Mouse (Mus musculus) olfactory bulb, adult 2 months (tissue): ENCODE measurements around the gene AI597479. TPM values are rescaled to one million over a fixed set of nuclear protein-coding genes. Genes with fewer than 3 reads are reported as not detected.
A peak's percentile ranks its signal among the peaks of the same experiment; 100 is the strongest.

Experiments used
- H3K27ac ChIP-seq: fragments of 200-500 bp; 2 replicates; pipeline ENCODE4 v1.5.1; 2012; ENCODE audit warnings: low read depth, low read length; ENCODE audit not compliant: insufficient read depth
- H3K4me1 ChIP-seq: fragments of 200-500 bp; 2 replicates; pipeline ENCODE4 v1.6.1; 2012; ENCODE audit warnings: low read length; ENCODE audit not compliant: control insufficient read depth, insufficient read depth
- H3K4me3 ChIP-seq: fragments of 200-500 bp; 2 replicates; pipeline ENCODE4 v1.5.1; 2012; ENCODE audit warnings: mild to moderate bottlenecking, low read depth, low read length, moderate library complexity; ENCODE audit not compliant: insufficient read depth
- CTCF ChIP-seq: fragments of 200-500 bp; IDR thresholded peaks from 2 replicates; pipeline ENCODE4 v1.5.1; 2012; ENCODE audit warnings: low read depth, mild to moderate bottlenecking, low read length, moderate library complexity; ENCODE audit not compliant: insufficient read depth
- POLR2A ChIP-seq: fragments of 200-500 bp; IDR thresholded peaks from 2 replicates; pipeline ENCODE4 v1.6.1; 2012; ENCODE audit warnings: mild to moderate bottlenecking, low read depth, low read length, moderate library complexity; ENCODE audit not compliant: insufficient read depth
- WGBS: fragments of 180-500 bp; shearing (Covaris S2); methylation state at CpG from one replicate; pipeline ENCODE4 v1.1.7; 2018; 5-methylcytosine and 5-hydroxymethylcytosine counted together
- polyA plus RNA-seq: library from polyadenylated mRNA; stranded (reverse); fragments of >200 nt; gene quantifications from 2 replicates; pipeline ENCODE4 v1.2.4, GENCODE M21; 2012; ENCODE audit warnings: low replicate concordance; ENCODE audit not compliant: missing spikeins, insufficient read depth, insufficient read length

AI597479 gene
- not detected in 2 replicates for polyA plus RNA-seq

- Histone ChIP-seq H3K4me3 (peak within 1 kb of the TSS; percentile 79), H3K4me1 (no peaks in the 10 kb centered on the region), H3K27ac (peak within 1 kb of the TSS; percentile 93)
- TF ChIP-seq CTCF: no peak
- peak; percentile 86 for TF ChIP-seq POLR2A
- under 1% methylated on average over 57 of the region's 57 CpGs for WGBS
Measured at GRCm38 (mm10) chr1:43098031-43098984, at the start of gene AI597479, which contains the start of gene Tgfbrap1. AI597479 (plus strand) TSS chr1:43098710. Tgfbrap1 (minus strand) TSS chr1:43098637.

- no peaks in the 10 kb centered on the region for H3K4me1 ChIP-seq
- 90% methylated on average over 5 of the region's 5 CpGs for WGBS
- H3K27ac ChIP-seq: no peak overlapping the region
- no peak overlapping the region for H3K4me3 ChIP-seq
- no peak for TF ChIP-seq POLR2A
- no peak for TF ChIP-seq CTCF
Measured at GRCm38 (mm10) chr1:43051903-43052302, 46.6 kb upstream of the AI597479 start.

GRCm38 (mm10) chr1:43065615-43066310, 32.7 kb upstream of the AI597479 start:
- Histone ChIP-seq H3K4me1 (no peaks in the 10 kb centered on the region), H3K27ac (no peak overlapping the region), H3K4me3 (no peak overlapping the region)
- TF ChIP-seq POLR2A: no peak
- peak; percentile 77 for TF ChIP-seq CTCF
- 56% methylated on average over 9 of the region's 9 CpGs for WGBS

GRCm38 (mm10) chr1:43066573-43066972, 31.9 kb upstream of the AI597479 start:
- H3K4me3 ChIP-seq: no peak overlapping the region
- TF ChIP-seq CTCF (no peak), POLR2A (no peak)
- H3K27ac ChIP-seq: no peak overlapping the region
- H3K4me1 ChIP-seq: no peaks in the 10 kb centered on the region
- WGBS: 95% methylated on average over 8 of the region's 8 CpGs

- WGBS: 87% methylated on average over 7 of the region's 7 CpGs
- Histone ChIP-seq H3K4me3 (no peak overlapping the region), H3K4me1 (no peaks in the 10 kb centered on the region), H3K27ac (no peak overlapping the region)
- TF ChIP-seq CTCF (no peak), POLR2A (no peak)
Measured at GRCm38 (mm10) chr1:43067551-43067950, 31.0 kb upstream of the AI597479 start.

DNA sequence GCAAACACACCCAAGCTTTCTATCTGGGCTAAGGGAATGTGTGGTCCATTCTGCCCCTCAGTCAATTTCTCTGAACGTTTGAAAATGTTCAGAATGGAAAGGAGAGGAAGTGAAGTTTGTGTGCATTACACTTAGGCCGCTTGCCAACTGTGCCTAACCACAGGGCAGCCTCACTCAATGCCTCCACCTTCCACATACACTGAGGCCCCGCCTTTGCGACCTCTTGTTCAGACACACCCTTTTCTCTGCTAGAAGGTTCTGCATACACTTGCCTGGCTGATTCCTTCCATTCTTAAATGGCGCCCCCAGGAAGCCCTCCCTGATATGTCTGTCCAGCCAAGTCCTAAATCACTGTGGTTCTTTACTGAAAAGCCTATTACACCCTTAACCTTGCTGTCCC, 27.8 kb upstream of the AI597479 start:
- Histone ChIP-seq H3K4me3 (no peak overlapping the region), H3K4me1 (no peaks in the 10 kb centered on the region), H3K27ac (no peak overlapping the region)
- WGBS: 82% methylated on average over 5 of the region's 5 CpGs
- TF ChIP-seq CTCF (no peak), POLR2A (no peak)

- Histone ChIP-seq H3K27ac (no peak overlapping the region), H3K4me1 (no peaks in the 10 kb centered on the region), H3K4me3 (no peak overlapping the region)
- WGBS: 80% methylated on average over 8 of the region's 8 CpGs
- TF ChIP-seq POLR2A: no peak
- TF ChIP-seq CTCF: no peak
Measured at GRCm38 (mm10) chr1:43072028-43072427, 26.5 kb upstream of the AI597479 start.

- no peak overlapping the region for H3K4me3 ChIP-seq
- H3K27ac ChIP-seq: no peak overlapping the region
- no peaks in the 10 kb centered on the region for H3K4me1 ChIP-seq
- TF ChIP-seq POLR2A: no peak
- TF ChIP-seq CTCF: no peak
- WGBS: 82% methylated on average over 1 of the region's 1 CpGs
Measured at GRCm38 (mm10) chr1:43072561-43072960, 25.9 kb upstream of the AI597479 start.

DNA sequence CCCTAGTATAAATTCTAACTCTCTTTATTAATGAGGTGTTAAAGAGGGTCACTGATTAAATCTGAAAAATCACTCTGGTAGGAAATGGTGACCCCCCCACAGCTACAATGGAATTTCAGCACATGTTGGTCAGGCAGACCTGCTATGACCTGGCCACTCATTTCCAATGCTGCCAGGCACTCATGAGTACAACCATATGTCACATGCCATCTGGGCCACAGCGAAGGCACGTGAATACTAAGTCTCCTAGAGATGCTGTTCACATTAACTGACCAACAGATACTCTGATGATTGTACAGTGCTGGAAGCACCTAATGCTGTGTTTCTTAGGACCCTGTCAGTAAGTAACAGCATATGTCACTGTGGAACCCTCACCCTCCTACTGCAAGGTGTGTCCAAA, 23.7 kb upstream of the AI597479 start:
- TF ChIP-seq CTCF (no peak), POLR2A (no peak)

More for the DNA sequence above, 23.7 kb upstream of the AI597479 start:
- Histone ChIP-seq H3K27ac (no peak overlapping the region), H3K4me1 (no peaks in the 10 kb centered on the region), H3K4me3 (no peak overlapping the region)
- WGBS: 94% methylated on average over 2 of the region's 2 CpGs
